Mouse (Mus musculus): ENCODE measurements around the gene Strada. TPM values are rescaled to one million over a fixed set of nuclear protein-coding genes. Genes with fewer than 3 reads are reported as not detected.
"Not testable (repeated sequence)": the region's sequence is repeated elsewhere in the genome, so short reads cannot be mapped to it uniquely, and the experiment has no call there.

Strada gene
- total RNA-seq, 2 experiments from 2014 or later, result 12.3 to 16.3 TPM

- no peak for ATAC-seq (replicated peaks; ENCODE audit: low FRiP score, poor library complexity, severe bottlenecking)
Measured at GRCm38 (mm10) chr11:106158930-106159215, 43.1 kb downstream of the Strada start.

- no peak for ATAC-seq (replicated peaks; ENCODE audit: low FRiP score, poor library complexity, severe bottlenecking)
Measured at GRCm38 (mm10) chr11:106158081-106158929, 43.7 kb downstream of the Strada start.

GRCm38 (mm10) chr11:106157154-106157553 is 44.8 kb downstream of the Strada start:
- no peak for ATAC-seq (replicated peaks; ENCODE audit: low FRiP score, poor library complexity, severe bottlenecking)

GRCm38 (mm10) chr11:106156257-106156656 is 45.7 kb downstream of the Strada start:
- no peak for ATAC-seq (replicated peaks; ENCODE audit: low FRiP score, poor library complexity, severe bottlenecking)

GRCm38 (mm10) chr11:106155761-106156160 is 46.2 kb downstream of the Strada start:
- no peak for ATAC-seq (replicated peaks; ENCODE audit: low FRiP score, poor library complexity, severe bottlenecking)

GRCm38 (mm10) chr11:106154770-106155169 is 47.2 kb downstream of the Strada start:
- ATAC-seq (replicated peaks; ENCODE audit: low FRiP score, poor library complexity, severe bottlenecking), result no peak

GRCm38 (mm10) chr11:106154091-106154490 is 47.9 kb downstream of the Strada start:
- ATAC-seq (replicated peaks; ENCODE audit: low FRiP score, poor library complexity, severe bottlenecking), result no peak

- ATAC-seq (replicated peaks; ENCODE audit: low FRiP score, poor library complexity, severe bottlenecking), result no peak
Measured at GRCm38 (mm10) chr11:106152132-106152531, 49.8 kb downstream of the Strada start.

GRCm38 (mm10) chr11:106151219-106151618 is 50.7 kb downstream of the Strada start:
- ATAC-seq (replicated peaks; ENCODE audit: low FRiP score, poor library complexity, severe bottlenecking), result no peak

GRCm38 (mm10) chr11:106134580-106135528 is 67.1 kb downstream of the Strada start:
- ATAC-seq (replicated peaks; ENCODE audit: low FRiP score, poor library complexity, severe bottlenecking), result no peak

GRCm38 (mm10) chr11:106132516-106132915 is 69.5 kb downstream of the Strada start:
- no peak for ATAC-seq (replicated peaks; ENCODE audit: low FRiP score, poor library complexity, severe bottlenecking)

GRCm38 (mm10) chr11:106129477-106129876 is 72.5 kb downstream of the Strada start:
- ATAC-seq (replicated peaks; ENCODE audit: low FRiP score, poor library complexity, severe bottlenecking), result no peak

- not testable (repeated sequence) for ATAC-seq (replicated peaks; ENCODE audit: low FRiP score, poor library complexity, severe bottlenecking)
Measured at GRCm38 (mm10) chr11:106126727-106127373, 75.1 kb downstream of the Strada start.

GRCm38 (mm10) chr11:106125827-106126226 is 76.1 kb downstream of the Strada start:
- no peak for ATAC-seq (replicated peaks; ENCODE audit: low FRiP score, poor library complexity, severe bottlenecking)

GRCm38 (mm10) chr11:106124784-106125183 is 77.2 kb downstream of the Strada start:
- ATAC-seq (replicated peaks; ENCODE audit: low FRiP score, poor library complexity, severe bottlenecking), result no peak

GRCm38 (mm10) chr11:106122736-106123135 is 79.2 kb downstream of the Strada start:
- ATAC-seq (replicated peaks; ENCODE audit: low FRiP score, poor library complexity, severe bottlenecking), result no peak

- ATAC-seq (replicated peaks; ENCODE audit: low FRiP score, poor library complexity, severe bottlenecking), result no peak
Measured at GRCm38 (mm10) chr11:106122221-106122620, 79.7 kb downstream of the Strada start.
